8 mouse cellular contexts compared by ENCODE assay signal in genomic region chr7:81343316-81343715, GRCm38 (mm10). TPM values are rescaled to one million over a fixed set of nuclear protein-coding genes. Genes with fewer than 3 reads are reported as not detected.
A peak's percentile ranks its signal among the peaks of the same experiment; 100 is the strongest.
DNase-seq lines count a peak whose midpoint lies in the region; ATAC-seq and TF ChIP-seq lines count a peak whose summit lies in the region.

No protein-coding gene starts in this region.

- no peak for DNase-seq in lung, embryonic 14.5 days
- no peak for DNase-seq in lung, postnatal 4 days
- DNase-seq in limb, embryonic 11.5 days (ENCODE audit: low spot score): no peak
- DNase-seq in embryo, embryonic 9.5 days (ENCODE audit: extremely low spot score): no peak
- DNase-seq in left cerebral cortex, adult 18-20 months (ENCODE audit: low spot score in 2 of 2): no peak
- no peak for DNase-seq in thymus, postnatal 25 days

- ATAC-seq in lung, embryonic 14.5 days (ENCODE audit: insufficient read depth): no peak
- ATAC-seq in embryonic facial prominence, embryonic 15.5 days (ENCODE audit: insufficient number of reproducible peaks, low FRiP score, low TSS enrichment, low read depth): no peak
- ATAC-seq in limb, embryonic 11.5 days (ENCODE audit: insufficient number of reproducible peaks, low FRiP score, low TSS enrichment, low read depth): no peak

- peak overlapping the region; percentile 96 for H3K4me3 ChIP-seq in lung, embryonic 14.5 days (ENCODE audit: low read depth, low read length)
- H3K4me3 ChIP-seq in embryonic facial prominence, embryonic 15.5 days (replicated peaks): peak overlapping the region; percentile 70
- peak overlapping the region; percentile 97 for H3K4me3 ChIP-seq in limb, embryonic 11.5 days (ENCODE audit: low read depth, low read length)
- peak overlapping the region; percentile 78 for H3K4me3 ChIP-seq in olfactory bulb, adult 2 months (ENCODE audit: insufficient read depth, low read depth, low read length)

- no peak overlapping the region; the same call in 1 of the 2 replicates for H3K27ac ChIP-seq in lung, embryonic 14.5 days (ENCODE audit: low read depth)
- no peak overlapping the region for H3K27ac ChIP-seq in embryonic facial prominence, embryonic 15.5 days (replicated peaks)
- no peak overlapping the region for H3K27ac ChIP-seq in limb, embryonic 11.5 days (replicated peaks; ENCODE audit: low read depth, low read length)
- H3K27ac ChIP-seq in olfactory bulb, adult 2 months (ENCODE audit: insufficient read depth, low read depth, low read length): no peak overlapping the region

- TF ChIP-seq POLR2A in olfactory bulb, adult 2 months (IDR thresholded peaks at IDR 0.05; ENCODE audit: insufficient read depth, low read depth, low read length): no peak

- 26% methylated on average over 8 of the region's 8 CpGs for WGBS in lung, embryonic 14.5 days
- 22% methylated on average over 8 of the region's 8 CpGs for WGBS in embryonic facial prominence, embryonic 15.5 days
- 40% methylated on average over 8 of the region's 8 CpGs for WGBS in limb, embryonic 11.5 days
- WGBS in olfactory bulb, adult 2 months: 24% methylated on average over 8 of the region's 8 CpGs

- no peak for TF ChIP-seq CTCF in lung, embryonic 14.5 days (IDR thresholded peaks at IDR 0.05; ENCODE audit: low read depth)
- no peak for TF ChIP-seq CTCF in olfactory bulb, adult 2 months (IDR thresholded peaks at IDR 0.05; ENCODE audit: insufficient read depth, low read depth, low read length)

- H3K36me3 ChIP-seq in lung, embryonic 14.5 days (ENCODE audit: insufficient read depth): peaks cover 57% of the 10 kb centered on the region
- H3K36me3 ChIP-seq in embryonic facial prominence, embryonic 15.5 days: peaks cover 52% of the 10 kb centered on the region
- H3K36me3 ChIP-seq in limb, embryonic 11.5 days (ENCODE audit: control insufficient read depth, insufficient read depth, low read length): peaks cover 34% of the 10 kb centered on the region

- H3K27me3 ChIP-seq in lung, embryonic 14.5 days (ENCODE audit: insufficient read depth, low read length): no peaks in the 10 kb centered on the region
- H3K27me3 ChIP-seq in embryonic facial prominence, embryonic 15.5 days: no peaks in the 10 kb centered on the region
- no peaks in the 10 kb centered on the region for H3K27me3 ChIP-seq in limb, embryonic 11.5 days (ENCODE audit: control insufficient read depth, insufficient read depth, low read length)

- H3K9ac ChIP-seq in lung, embryonic 14.5 days: peak overlapping the region; percentile 99
- H3K9ac ChIP-seq in embryonic facial prominence, embryonic 15.5 days: peak overlapping the region; percentile 90
- H3K9ac ChIP-seq in limb, embryonic 11.5 days (ENCODE audit: low read length): peak overlapping the region; percentile 99

- peak overlapping the region; percentile 99 for H3K4me2 ChIP-seq in lung, embryonic 14.5 days
- H3K4me2 ChIP-seq in embryonic facial prominence, embryonic 15.5 days (replicated peaks): peak overlapping the region; percentile 85
- H3K4me2 ChIP-seq in limb, embryonic 11.5 days (ENCODE audit: low read depth, severe bottlenecking): peak overlapping the region; percentile 93

- no peaks in the 10 kb centered on the region for H3K9me3 ChIP-seq in lung, embryonic 14.5 days (ENCODE audit: low read depth, low read length)
- no peaks in the 10 kb centered on the region for H3K9me3 ChIP-seq in embryonic facial prominence, embryonic 15.5 days (replicated peaks)
- no peaks in the 10 kb centered on the region for H3K9me3 ChIP-seq in limb, embryonic 11.5 days (ENCODE audit: control insufficient read depth, low read length)

- H3K4me1 ChIP-seq in lung, embryonic 14.5 days (ENCODE audit: insufficient read depth): peaks cover 12% of the 10 kb centered on the region; the same call in 1 of the 2 replicates
- peaks cover 18% of the 10 kb centered on the region for H3K4me1 ChIP-seq in embryonic facial prominence, embryonic 15.5 days
- H3K4me1 ChIP-seq in limb, embryonic 11.5 days (ENCODE audit: control insufficient read depth, insufficient read depth, low read length): peaks cover 11% of the 10 kb centered on the region
- H3K4me1 ChIP-seq in olfactory bulb, adult 2 months (ENCODE audit: control insufficient read depth, insufficient read depth, low read length): peaks cover 16% of the 10 kb centered on the region

RNA-seq across cellular contexts. Expression of gene Rps17, which starts 1.7 kb away (rescaled TPM):
- polyA plus RNA-seq in lung, embryonic 14.5 days (2014; fragmentation: Nextera tagmentation; extraction: Ambion mirVana): 1,388 and 1,408 TPM in 2 replicates
- 1,249 and 1,258 TPM in 2 replicates for polyA plus RNA-seq in embryonic facial prominence, embryonic 15.5 days (2015; fragmentation: Nextera tagmentation; extraction: Ambion mirVana)
- 1,441 and 1,453 TPM in 2 replicates for polyA plus RNA-seq in limb, embryonic 11.5 days (2014; fragmentation: Nextera tagmentation; extraction: Ambion mirVana)
- 2,532 TPM in 1 of 2 replicates, not detected in the other for polyA plus RNA-seq in olfactory bulb, adult 2 months (2012; ENCODE audit: insufficient read depth, insufficient read length, low replicate concordance, missing spikeins)
- total RNA-seq in left cerebral cortex, adult 18-20 months (2021): 100 to 1,000 TPM; 537 to 543 TPM
